14 mouse cellular contexts compared by ENCODE assay signal in genomic region chr13:84905994-84906393, GRCm38 (mm10).
DNase-seq lines count a peak whose midpoint lies in the region; ATAC-seq lines count a peak whose summit lies in the region.
"Had no signal": no experiment of that assay in that cellular context is flagged by ENCODE, and none has a peak within 500 bp of the region (broad histone marks: within the 10 kb centered on the region; RNA-seq: fewer than 3 reads in every experiment).

No protein-coding gene starts in this region.

- H3K4me3 ChIP-seq in neural tube, embryonic 11.5 days (ENCODE audit: low read depth, low read length) = no peak overlapping the region
- H3K4me3 ChIP-seq in hindbrain, embryonic 12.5 days = no peak overlapping the region
- peak overlapping the region; percentile 25; the same call in 1 of the 2 replicates for H3K4me3 ChIP-seq in midbrain, embryonic 15.5 days
- H3K4me3 ChIP-seq: heart, embryonic 15.5 days; liver, embryonic 13.5 days; megakaryocyte, embryonic 14.5 days had no signal

- H3K27ac ChIP-seq in neural tube, embryonic 11.5 days (ENCODE audit: low read depth, low read length) = no peak overlapping the region
- H3K27ac ChIP-seq in hindbrain, embryonic 12.5 days = 0 out of 2 replicates have a peak overlapping the region, but pooled peaks have one; percentile 55
- peak overlapping the region; percentile 73 for H3K27ac ChIP-seq in midbrain, embryonic 15.5 days
- H3K27ac ChIP-seq: heart, embryonic 15.5 days; liver, embryonic 13.5 days had no signal

- ATAC-seq in neural tube, embryonic 11.5 days (ENCODE audit: insufficient read depth, low FRiP score, low TSS enrichment) = peak; percentile 75
- peak; percentile 90 for ATAC-seq in hindbrain, embryonic 12.5 days (ENCODE audit: low FRiP score)
- peak; percentile 90 for ATAC-seq in midbrain, embryonic 15.5 days (replicated peaks)

- no peaks in the 10 kb centered on the region for H3K9me3 ChIP-seq in neural tube, embryonic 11.5 days (ENCODE audit: control insufficient read depth, low read length)
- no peaks in the 10 kb centered on the region for H3K9me3 ChIP-seq in hindbrain, embryonic 12.5 days (replicated peaks)
- no peaks in the 10 kb centered on the region for H3K9me3 ChIP-seq in midbrain, embryonic 15.5 days
- H3K9me3 ChIP-seq: heart, embryonic 15.5 days; liver, embryonic 13.5 days; megakaryocyte, embryonic 14.5 days had no signal

- H3K9ac ChIP-seq in neural tube, embryonic 11.5 days (ENCODE audit: low read length) = no peak overlapping the region
- H3K9ac ChIP-seq in hindbrain, embryonic 12.5 days = no peak overlapping the region
- H3K9ac ChIP-seq in midbrain, embryonic 15.5 days = no peak overlapping the region
- H3K9ac ChIP-seq: heart, embryonic 15.5 days; liver, embryonic 13.5 days had no signal

- H3K27me3 ChIP-seq in neural tube, embryonic 11.5 days (ENCODE audit: control insufficient read depth, insufficient read depth, low read length) = no peaks in the 10 kb centered on the region
- H3K27me3 ChIP-seq in hindbrain, embryonic 12.5 days = no peaks in the 10 kb centered on the region
- no peaks in the 10 kb centered on the region for H3K27me3 ChIP-seq in midbrain, embryonic 15.5 days (replicated peaks)
- H3K27me3 ChIP-seq: heart, embryonic 15.5 days; liver, embryonic 13.5 days; megakaryocyte, embryonic 14.5 days had no signal

- WGBS in neural tube, embryonic 11.5 days = 61% methylated on average over 3 of the region's 3 CpGs
- 56% methylated on average over 3 of the region's 3 CpGs for WGBS in hindbrain, embryonic 12.5 days
- WGBS in midbrain, embryonic 15.5 days = 29% methylated on average over 3 of the region's 3 CpGs

- H3K36me3 ChIP-seq in neural tube, embryonic 11.5 days (ENCODE audit: control insufficient read depth, insufficient read depth, low read length) = no peaks in the 10 kb centered on the region
- H3K36me3 ChIP-seq in hindbrain, embryonic 12.5 days = no peaks in the 10 kb centered on the region
- H3K36me3 ChIP-seq in midbrain, embryonic 15.5 days (replicated peaks) = no peaks in the 10 kb centered on the region
- H3K36me3 ChIP-seq: heart, embryonic 15.5 days; liver, embryonic 13.5 days had no signal

- H3K4me2 ChIP-seq in neural tube, embryonic 11.5 days (ENCODE audit: low read depth) = no peak overlapping the region
- peak overlapping the region; percentile 19; the same call in 1 of the 2 replicates for H3K4me2 ChIP-seq in hindbrain, embryonic 12.5 days (replicated peaks)
- peak overlapping the region; percentile 29 for H3K4me2 ChIP-seq in midbrain, embryonic 15.5 days
- H3K4me2 ChIP-seq: heart, embryonic 15.5 days; liver, embryonic 13.5 days had no signal

- DNase-seq in neural tube, embryonic 11.5 days (ENCODE audit: low spot score) = no peak
- DNase-seq in neural tube, embryonic 10.5 days (ENCODE audit: extremely low spot score, low spot score) = no peak
- DNase-seq in ovary, postnatal 10 days (ENCODE audit: low spot score) = no peak
- no peak for DNase-seq in right cerebral cortex, adult 18-20 months
- DNase-seq in heart, adult 11 months = no peak
- DNase-seq: adrenal gland, adult 2 months; cerebellum, adult 9-11 months; kidney, adult 9 months; liver, embryonic 13.5 days; thymus, postnatal 4 days had no signal

- H3K4me1 ChIP-seq in neural tube, embryonic 11.5 days (ENCODE audit: control insufficient read depth, insufficient read depth, low read length) = no peaks in the 10 kb centered on the region
- H3K4me1 ChIP-seq in hindbrain, embryonic 12.5 days = no peaks in the 10 kb centered on the region
- no peaks in the 10 kb centered on the region for H3K4me1 ChIP-seq in midbrain, embryonic 15.5 days
- H3K4me1 ChIP-seq: heart, embryonic 15.5 days; liver, embryonic 13.5 days; megakaryocyte, embryonic 14.5 days had no signal
